Mouse (Mus musculus) cerebellum, adult 2 months (tissue): ENCODE data around the gene Mgmt.

Experiments used
- CTCF ChIP-seq: fragments of 200-500 bp; IDR thresholded peaks from 2 replicates; pipeline ENCODE4 v1.5.1; 2011; ENCODE audit warnings: low read depth, mild to moderate bottlenecking, control low read depth, low read length, moderate library complexity, borderline replicate concordance; ENCODE audit not compliant: insufficient read depth
- POLR2A ChIP-seq: fragments of 200-500 bp; IDR thresholded peaks from 2 replicates; pipeline ENCODE4 v1.6.1; 2011; ENCODE audit warnings: low read length, control low read depth, borderline replicate concordance; ENCODE audit not compliant: insufficient read depth

- TF ChIP-seq CTCF (no peak), POLR2A (no peak)
These were observed 1.4 kb downstream of the Mgmt start for GRCm38 (mm10) chr7:136895851-136896250.
